Mouse (Mus musculus) MEL (cell line): Measurements from ENCODE around the gene Dagla.

Experiments used
- CHD2 ChIP-seq: IDR thresholded peaks from 2 replicates; pipeline ENCODE4 v1.6.1; 2011; ENCODE audit warnings: low read length, improper control_type of control experiment
- CTCF ChIP-seq, 3 experiments: IDR thresholded peaks in 2 of 3; conservative IDR thresholded peaks in 1 of 3; 2 replicates each; pipeline ENCODE4 v1.5.1; 2011 to 2012; ENCODE audit warnings: low read length in 3 of 3, low read depth in 2 of 3, mild to moderate bottlenecking in 2 of 3, improper control_type of control experiment in 1 of 3, inconsistent platforms in 1 of 3, mixed read lengths in 1 of 3, moderate library complexity in 1 of 3; ENCODE audit not compliant: control insufficient read depth in 1 of 3, insufficient read depth in 1 of 3, poor library complexity in 1 of 3, severe bottlenecking in 1 of 3
- ELF1 ChIP-seq: IDR thresholded peaks from 2 replicates; pipeline ENCODE4 v1.6.1; 2014; ENCODE audit warnings: low read depth, mild to moderate bottlenecking, inconsistent platforms, low read length, improper control_type of control experiment, moderate library complexity
- ETS1 ChIP-seq: IDR thresholded peaks from 2 replicates; pipeline ENCODE4 v1.6.1; 2012; ENCODE audit warnings: low read depth, mild to moderate bottlenecking, inconsistent platforms, low read length, improper control_type of control experiment, moderate library complexity
- MAFK ChIP-seq: IDR thresholded peaks from 2 replicates; pipeline ENCODE4 v1.6.1; 2011; ENCODE audit warnings: low read depth, mild to moderate bottlenecking, low read length, improper control_type of control experiment, borderline replicate concordance
- MAZ ChIP-seq: IDR thresholded peaks from 2 replicates; pipeline ENCODE4 v1.6.1; 2012; ENCODE audit warnings: low read depth, mild to moderate bottlenecking, inconsistent platforms, low read length, improper control_type of control experiment
- MEF2A ChIP-seq: IDR thresholded peaks from 2 replicates; pipeline ENCODE4 v1.6.1; 2014; ENCODE audit warnings: low read depth, mild to moderate bottlenecking, inconsistent platforms, low read length, improper control_type of control experiment; ENCODE audit not compliant: poor library complexity, insufficient replicate concordance, severe bottlenecking; ENCODE audit errors: extremely low read depth
- MYC ChIP-seq: IDR thresholded peaks from 2 replicates; pipeline ENCODE4 v1.6.1; 2011; ENCODE audit warnings: low read depth, mild to moderate bottlenecking, low read length, improper control_type of control experiment, moderate library complexity
- POLR2A ChIP-seq, 2 experiments: IDR thresholded peaks; 2 replicates each; pipeline ENCODE4 v1.6.1; 2011 to 2012; ENCODE audit warnings: low read length in 2 of 2, mild to moderate bottlenecking in 2 of 2, control low read depth in 1 of 2, improper control_type of control experiment in 1 of 2, low read depth in 1 of 2, moderate library complexity in 1 of 2; ENCODE audit not compliant: control insufficient read depth in 1 of 2, insufficient read depth in 1 of 2, poor library complexity in 1 of 2
- SIN3A ChIP-seq: IDR thresholded peaks from 2 replicates; pipeline ENCODE4 v1.6.1; 2012; ENCODE audit warnings: low read length, improper control_type of control experiment, inconsistent platforms

DNA sequence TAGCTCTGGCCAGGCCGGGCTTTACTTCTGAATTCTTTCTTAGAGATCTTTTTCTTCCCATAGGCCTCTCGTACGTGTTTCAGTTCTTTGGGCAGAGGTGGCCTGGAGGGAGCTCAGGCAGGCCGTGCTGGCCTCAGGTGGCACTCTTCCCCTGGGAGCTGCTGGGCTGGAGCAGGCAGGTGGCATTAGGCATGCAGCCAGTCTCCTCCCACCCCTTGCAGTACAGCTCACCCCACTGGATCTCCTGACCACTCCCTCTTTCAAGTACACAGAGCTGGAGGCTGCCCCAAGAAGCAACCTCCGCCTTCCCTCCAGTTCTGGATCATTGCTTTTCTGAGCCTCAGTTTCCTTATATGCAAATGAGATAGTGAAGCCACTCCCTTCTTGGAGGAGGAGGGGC is 26.9 kb downstream of the Dagla start:
- TF ChIP-seq MEF2A (no peak), MAZ (no peak), MYC (no peak), CHD2 (no peak), POLR2A (IDR thresholded peaks at IDR 0.05; ENCODE audit: control insufficient read depth in 1 of 2, insufficient read depth in 1 of 2, low read depth in 1 of 2, low read length in 2 of 2, poor library complexity in 1 of 2) (no peak), MAFK (no peak), ELF1 (no peak), CTCF (IDR thresholded peaks at IDR 0.05 in 2 of 3, conservative IDR thresholded peaks at IDR 0.05 in 1 of 3; ENCODE audit: control insufficient read depth in 1 of 3, insufficient read depth in 1 of 3, low read depth in 2 of 3, low read length in 3 of 3, poor library complexity in 1 of 3, severe bottlenecking in 1 of 3) (no peak), SIN3A (no peak), ETS1 (no peak)
